Mouse (Mus musculus) right cerebral cortex, postnatal 10 days (tissue): ENCODE measurements around the gene Fam227b.

Experiments used
- DNase-seq, 2 experiments: peaks; one replicate each; pipeline ENCODE4 v3.0.0; 2021; ENCODE audit warnings: low spot score in 2 of 2

The Fam227b gene

DNA sequence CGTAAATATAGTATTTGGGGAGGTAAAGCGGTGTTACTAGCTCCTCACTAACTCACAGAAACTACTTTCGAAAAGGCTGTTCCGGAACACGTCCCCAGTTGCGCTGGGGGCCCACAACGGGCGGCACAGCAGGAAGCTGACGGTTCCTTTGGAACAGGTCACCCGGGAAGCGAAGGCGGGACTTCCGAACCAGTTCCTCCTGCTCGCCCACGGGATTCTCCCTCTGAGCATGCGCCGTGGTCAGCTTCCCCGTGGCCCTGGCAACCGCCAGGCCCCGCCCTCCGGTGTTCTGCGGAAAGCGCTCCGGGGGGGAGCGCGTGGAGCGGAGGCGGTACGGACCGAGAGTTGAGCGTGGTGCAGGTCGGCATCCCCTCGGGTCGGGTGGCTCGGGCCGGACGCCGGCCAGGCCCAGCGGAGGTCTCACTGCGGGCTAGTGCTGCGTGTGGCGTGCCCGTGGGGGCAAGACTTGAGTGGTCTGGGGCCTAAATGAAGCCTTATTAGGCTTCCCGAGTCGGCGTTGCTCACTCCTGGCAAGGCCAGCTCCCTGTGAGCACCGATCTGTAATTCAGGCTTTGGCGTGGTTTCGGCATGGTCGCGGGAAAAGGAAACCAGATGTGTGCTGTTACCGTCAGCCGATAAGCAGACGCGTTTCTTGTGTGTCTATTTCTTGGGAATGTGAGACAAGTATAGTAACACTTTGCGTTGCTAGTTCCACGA is at the start of gene Fam227b, which contains the start of gene Dtwd1:
Fam227b (minus strand) TSS at position 150 of the 717 bp plus-strand sequence.
Dtwd1 (plus strand) TSS at position 287 of the 717 bp plus-strand sequence.
- DNase-seq = peak; percentile 99

DNA sequence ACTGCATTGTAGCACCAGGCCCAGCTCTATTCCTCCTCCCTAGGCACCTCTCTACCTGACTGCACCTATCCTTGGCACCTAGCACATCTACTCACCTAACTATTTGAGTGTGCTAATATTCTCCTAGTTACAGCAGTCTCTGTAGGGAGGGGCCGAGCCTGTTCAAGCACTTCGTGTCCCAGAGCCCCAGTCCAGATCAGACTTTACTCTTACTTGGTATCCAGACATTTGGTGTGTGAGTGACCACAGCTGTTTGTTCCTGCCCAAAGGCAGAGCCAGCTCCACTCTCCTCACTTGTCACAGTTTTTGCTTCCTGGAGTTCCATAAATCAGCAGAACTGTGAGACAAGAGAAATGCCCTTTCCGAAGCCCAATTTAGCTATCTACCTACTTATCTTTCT is 47.2 kb upstream of the Fam227b start:
- no peak for DNase-seq

DNA sequence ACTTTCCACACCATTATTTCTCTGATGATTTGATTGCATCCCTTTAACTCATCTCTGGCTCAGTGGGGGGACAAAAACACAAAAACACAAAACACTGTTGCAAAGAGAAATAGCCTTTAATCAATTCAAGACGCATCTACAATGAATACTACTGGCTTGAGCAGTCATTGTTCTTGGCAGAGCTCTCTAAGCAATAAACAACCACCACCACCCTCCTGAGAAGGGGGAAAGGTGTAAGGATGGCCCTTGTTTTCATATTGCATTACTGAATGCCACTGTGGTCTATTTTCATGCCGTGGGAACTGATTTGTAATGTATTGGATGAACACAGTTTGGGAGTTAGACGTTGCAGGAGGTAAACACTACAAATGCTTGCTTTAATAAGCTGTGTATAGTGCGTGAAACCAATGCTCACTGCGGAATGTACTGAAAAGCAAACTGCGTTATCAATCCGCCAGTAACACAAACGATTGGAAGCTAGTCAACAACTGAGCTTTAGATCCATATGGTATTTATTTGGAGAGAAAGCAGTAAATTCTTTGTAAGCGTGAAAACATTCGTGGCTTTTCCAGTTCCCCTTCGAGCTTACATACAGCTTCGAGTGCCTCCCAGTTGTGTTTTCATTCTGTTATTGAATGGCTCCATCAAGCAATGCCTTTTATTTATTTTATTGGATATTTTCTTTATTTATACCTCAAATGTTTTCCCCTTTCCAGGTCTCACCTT is 44.0 kb upstream of the Fam227b start:
- DNase-seq = no peak

DNA sequence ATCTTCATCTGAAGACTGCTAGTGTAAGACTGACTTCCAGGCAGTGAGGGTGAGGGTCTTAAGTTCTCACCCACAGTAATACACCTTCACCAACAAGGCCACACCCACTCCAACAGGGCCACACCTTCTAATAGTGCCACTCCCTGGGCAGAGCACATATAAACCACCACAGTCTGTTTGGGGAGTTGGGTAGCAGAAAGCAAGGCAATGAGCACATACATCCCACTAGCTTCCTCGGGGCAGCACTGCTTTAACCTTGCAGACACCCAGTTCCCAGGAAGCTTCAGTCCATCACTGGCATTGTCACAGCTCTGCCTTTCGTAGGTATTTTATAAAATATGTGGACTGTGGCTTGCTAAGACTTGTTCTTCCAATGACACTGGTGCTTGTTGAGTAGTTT is 40.3 kb upstream of the Fam227b start:
- no peak for DNase-seq

DNA sequence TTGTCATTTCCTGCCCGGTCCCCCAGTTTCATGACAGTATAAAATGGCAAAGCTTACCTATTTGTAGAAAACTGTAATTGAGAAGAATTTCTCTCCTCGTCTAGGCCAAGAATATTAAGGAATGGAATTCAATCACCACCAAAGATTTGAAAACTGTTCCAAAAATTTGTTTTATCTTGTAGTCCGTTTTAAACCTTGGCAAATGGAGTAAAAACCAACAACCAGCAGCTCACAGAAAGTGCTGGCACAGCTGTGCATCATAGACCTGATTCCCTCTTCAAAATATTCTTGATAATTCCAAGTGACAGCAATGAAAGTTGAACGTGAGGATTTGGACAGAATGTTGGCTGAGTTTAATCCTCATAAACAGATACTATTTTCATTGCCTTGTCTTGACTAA is 39.5 kb upstream of the Fam227b start:
- no peak for DNase-seq

DNA sequence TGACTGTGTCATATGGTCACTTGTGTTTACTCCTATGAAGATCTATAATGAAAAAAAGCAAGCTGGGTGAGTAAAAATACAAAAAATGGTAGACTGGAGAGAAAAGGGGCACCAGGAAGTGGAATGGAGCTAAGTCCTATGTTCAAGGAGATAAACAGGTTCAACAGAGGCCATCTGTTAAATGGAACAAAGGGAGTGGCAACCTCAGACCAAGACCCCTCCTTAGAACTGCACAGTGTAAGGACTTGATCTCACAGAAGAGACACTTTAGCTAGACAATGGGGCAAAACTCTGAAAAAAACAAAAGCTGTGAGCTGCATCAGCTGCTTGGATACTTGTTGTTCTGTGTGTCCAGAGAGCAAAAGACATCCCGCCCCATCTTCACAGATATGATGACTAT is 19.6 kb upstream of the Fam227b start:
- no peak for DNase-seq

DNA sequence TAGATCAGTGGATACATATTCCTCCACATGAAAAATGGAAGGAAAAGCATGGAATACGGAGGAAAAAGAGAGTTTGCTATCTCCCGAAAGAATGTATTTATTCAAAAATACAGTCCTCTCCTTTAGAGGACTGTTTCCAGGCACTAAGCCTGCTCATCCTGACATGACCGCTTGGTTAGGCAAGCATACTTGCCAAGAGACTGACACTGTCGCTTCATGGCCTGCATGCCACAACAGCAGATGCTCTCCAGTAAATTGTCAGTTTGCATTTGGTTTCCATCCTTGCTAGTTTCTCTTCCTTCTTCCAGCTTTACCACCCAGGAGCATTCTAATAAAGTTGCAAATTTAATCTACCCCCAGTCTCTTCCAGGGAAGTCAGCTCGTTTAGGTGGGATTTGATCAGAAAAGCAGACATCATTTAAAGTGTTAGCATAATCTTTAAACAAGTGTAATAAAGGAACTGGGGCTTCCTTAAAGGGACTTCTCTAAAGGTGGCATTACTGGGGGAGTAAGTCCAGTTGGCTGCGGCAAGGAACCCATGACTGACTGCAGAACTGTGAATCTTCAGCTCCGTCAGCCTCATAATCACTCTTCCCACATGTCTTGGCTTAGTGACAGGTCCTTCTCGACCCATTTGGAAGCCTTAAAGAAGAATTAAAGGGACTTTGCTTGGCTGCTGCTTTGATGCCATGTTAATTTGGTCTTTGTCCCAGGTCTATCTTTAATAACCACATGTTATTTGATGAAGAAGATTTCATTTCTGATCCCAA is 15.2 kb upstream of the Fam227b start:
- no peak for DNase-seq

DNA sequence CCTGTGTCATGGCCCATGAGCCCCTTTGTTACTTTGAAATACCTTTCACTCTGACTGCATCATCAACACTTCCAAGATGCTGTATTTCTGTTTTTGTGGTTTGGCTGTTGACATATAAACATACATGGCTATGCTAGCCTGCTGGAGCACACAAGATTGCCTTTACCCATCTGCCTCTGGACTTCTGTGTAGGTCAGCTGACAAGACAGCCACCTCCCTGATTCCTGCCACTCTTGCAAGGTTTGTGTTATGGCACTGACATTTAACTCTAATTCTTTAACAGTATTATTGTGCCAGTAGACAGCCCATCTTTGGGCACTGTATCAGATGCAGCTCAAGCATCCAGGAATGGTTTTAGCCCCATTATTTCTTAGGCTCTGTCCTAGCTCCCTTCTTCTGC is 14.5 kb upstream of the Fam227b start:
- DNase-seq = no peak

DNA sequence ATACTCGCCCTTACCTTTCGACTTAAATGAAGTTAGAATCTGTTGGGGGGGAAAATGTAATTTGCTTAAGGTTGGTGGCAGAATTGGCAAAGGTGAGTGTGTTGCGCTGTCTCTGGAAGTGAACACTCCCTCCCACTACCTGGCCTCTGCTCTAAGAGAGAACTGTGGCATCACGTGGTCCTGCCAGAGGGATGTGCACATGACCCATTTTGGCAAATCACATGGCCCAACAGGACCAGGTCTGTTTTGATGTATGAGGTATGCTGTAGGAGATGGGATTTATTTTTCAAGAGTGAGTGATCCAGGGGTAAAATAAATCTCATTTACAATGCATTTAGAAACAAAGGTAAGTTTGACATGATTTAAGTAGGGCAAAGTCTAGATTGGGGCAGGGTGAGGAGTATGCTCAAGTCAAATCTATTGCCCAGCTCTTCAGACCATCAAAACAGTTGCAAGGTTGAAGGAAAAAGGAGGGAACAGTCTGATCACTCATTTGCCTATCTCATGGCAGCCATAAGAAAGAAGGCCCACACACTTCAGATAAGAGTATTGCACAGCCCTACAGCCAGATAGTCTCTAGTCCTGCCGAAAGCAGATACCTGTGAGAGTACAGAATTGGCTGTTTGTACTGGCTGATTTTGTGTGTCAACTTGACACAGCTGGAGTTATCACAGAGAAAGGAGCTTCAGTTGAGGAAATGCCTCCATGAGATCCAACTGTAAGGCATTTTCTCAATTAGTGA is 13.6 kb upstream of the Fam227b start:
- no peak for DNase-seq

DNA sequence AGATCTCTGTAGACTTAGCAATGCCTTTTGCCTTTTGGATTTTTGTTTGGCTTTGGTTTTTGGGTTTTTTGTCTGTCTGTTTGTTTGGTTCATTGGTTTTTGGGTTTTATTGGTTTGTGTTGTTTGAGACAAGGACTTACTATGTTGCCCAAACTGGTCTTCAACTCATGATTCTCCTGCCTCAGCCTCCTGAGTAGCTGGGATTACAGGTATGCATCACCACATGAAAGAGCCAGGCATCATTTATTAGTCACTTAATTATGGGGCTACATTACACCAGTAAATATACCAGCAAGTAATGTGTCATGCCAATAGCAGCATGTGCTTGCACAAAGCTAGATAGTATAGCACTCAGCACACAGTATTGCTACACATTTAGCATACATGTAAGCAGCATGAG is 4.1 kb downstream of the Fam227b start:
- DNase-seq = no peak

DNA sequence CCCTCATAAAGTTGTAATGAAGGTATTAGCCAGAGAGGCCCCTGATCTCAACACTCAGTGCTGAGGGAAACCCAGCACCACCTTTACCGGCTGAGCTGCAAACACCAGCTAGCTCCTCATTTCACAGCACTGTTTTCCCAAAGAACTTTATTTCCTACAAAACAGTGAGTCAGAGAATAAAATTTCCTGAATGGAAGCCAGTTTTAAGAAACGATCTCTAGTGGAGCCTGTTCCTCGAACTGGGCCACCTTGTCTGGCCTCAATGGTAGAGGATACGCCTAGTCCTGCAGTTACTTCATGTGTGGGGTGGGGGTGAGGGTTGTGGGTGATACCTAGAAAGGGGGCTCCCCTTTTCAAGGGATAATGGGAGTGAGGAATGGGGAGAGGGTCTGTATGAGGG is 57.2 kb downstream of the Fam227b start:
- DNase-seq = no peak

DNA sequence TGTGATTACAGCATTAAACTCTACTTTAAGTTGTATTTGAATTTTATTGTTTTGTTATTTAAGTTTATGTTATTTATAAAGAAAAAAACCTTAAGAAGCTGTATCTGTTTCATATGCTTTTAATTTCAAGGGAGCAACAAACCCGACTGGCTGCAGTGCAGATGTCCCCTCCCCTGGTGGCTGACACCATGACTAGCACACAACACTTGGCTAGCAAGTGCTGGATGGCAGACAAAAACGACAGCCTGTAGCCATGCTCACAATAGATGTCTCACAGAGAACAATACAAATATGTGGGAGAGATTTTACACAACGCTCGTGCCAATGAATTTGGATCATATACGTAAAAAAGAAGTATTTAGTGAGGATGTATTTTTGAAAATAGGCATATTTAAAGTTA is 61.4 kb downstream of the Fam227b start:
- no peak for DNase-seq

DNA sequence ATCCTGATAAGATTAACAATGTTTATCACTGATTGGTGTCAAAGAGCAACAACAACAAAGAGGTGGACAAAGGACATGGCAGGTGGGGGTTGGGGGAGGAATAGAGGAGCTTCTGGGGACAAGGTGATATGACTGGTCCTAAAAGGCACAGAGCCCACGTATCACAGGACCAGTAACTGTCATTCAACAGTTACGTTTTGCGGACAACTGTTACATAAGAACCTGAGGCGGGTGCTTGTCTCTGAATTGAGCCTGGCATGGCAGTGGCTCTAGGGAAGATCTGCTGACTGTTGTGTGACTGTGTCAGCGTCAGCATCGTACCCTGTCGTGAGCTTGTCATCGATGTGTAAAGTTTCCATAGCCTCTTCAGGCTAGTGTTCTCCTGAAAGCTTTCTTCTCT is 65.6 kb downstream of the Fam227b start:
- no peak for DNase-seq

DNA sequence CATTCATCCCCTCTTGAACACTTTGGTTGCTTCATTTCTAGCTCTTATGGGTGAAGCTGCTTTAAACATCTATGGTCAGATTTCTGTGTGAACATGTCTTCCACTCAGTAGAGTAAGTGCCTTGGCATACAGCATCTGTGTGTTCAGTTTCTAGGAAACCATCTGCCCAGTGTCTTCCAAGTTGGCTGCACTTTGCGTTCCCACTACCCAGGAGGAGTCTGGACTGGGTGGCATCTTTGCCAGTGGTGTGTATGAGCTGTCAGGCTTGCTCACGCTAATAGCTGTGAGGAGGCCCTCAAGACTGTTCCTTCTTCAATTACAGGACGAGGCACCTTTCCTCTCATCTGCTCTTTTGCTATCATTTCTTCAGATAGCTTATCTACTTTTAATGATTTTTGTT is 67.5 kb downstream of the Fam227b start:
- DNase-seq = no peak

DNA sequence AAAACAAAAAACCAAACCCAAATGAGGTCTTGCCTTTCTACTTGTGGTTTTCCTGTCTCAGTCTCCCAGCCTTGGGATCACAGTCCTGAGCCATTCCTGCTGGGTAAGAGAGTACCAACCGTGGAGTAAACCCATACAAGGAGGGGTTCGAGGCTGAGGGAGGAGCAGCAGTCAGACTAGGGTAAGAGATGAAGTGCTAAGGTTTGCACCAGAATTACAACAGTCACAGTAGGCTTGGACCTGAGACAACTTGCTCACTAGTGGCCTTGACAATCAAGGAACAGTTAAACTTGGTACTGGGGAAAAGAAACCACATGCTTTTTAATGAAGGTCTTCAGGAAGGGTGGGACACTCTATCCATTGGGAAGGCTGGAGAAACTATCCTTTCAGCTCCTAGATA is 72.7 kb downstream of the Fam227b start:
- no peak for DNase-seq

DNA sequence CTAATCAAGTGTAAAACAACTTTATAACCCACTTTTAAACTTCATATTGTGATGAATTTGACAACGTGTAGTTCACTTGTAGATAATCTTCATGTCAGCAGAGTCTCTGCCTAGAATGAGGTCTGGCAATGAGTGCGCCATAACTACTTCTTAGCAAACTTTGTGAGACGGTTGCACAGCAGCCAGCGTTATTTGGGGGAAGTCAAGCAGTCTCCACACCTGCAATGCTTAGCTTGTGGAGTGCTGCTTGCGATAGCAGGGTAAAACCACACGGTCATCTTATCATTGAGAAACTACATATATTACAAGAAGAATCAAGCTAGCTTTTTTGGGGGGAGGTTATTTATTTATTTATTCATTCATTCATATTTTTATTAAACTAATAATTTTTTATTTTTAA is 75.3 kb downstream of the Fam227b start:
- no peak for DNase-seq

DNA sequence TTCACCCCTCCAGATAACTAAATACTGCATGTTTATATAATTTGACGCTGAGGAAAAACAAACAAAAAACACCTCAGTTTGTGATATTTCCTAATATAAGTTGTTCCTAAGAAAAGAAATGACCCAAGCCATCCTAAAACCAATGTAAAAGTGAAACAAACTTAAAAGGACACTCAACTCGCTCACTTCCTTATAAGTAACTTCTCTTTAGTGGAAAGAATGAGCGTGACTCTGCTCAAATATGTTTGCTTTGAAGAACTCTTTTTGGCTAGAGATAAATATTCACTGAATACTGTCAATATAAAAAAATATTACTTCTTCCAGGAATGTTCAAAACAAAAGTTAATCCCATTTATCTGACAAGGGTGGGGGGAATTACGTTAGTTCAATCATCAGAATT is 78.1 kb downstream of the Fam227b start:
- no peak for DNase-seq

DNA sequence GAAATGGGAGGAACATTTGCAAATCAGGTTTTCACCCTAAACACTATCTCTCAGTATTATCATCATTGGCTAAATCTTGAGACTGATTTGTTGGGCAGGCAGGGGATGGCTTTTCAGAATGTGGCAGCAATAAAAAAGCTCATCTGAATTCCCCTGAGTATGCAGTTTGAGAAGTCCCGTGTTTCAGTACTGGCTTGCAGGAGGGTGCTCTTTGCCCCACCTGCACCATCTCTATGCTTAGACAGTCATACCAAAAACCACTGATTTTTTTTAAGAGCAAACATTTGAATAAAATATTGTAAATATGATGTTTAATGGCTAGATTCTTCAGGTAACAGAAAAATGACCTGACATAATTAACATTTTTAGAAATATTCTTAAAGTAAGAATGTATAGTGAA is 82.1 kb downstream of the Fam227b start:
- DNase-seq = no peak

DNA sequence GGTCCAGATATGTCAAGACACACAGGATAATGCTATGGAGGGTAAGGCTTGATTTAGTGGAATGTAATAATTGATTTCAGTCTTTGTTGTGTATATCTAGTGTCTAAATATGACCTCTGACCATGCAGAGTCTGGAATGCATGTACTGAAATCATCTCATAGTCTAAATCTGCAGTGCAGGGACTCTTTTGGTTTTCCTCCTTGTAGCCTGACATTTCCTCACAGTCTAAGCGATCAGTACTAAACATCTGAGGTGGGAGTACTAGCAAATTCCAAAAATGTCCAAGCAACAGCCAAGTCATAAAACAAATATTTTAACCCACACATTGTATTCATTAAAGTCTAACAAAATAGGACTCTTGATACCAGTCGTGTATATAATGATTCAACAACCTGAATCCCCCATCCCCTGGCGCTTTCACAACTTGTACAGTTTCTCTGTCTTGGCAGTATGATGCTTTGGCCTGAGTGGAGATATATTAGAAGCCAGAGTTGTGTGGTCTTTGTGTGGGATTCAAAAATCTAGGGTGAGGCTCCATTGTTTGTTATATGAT is 86.4 kb downstream of the Fam227b start:
- no peak for DNase-seq

DNA sequence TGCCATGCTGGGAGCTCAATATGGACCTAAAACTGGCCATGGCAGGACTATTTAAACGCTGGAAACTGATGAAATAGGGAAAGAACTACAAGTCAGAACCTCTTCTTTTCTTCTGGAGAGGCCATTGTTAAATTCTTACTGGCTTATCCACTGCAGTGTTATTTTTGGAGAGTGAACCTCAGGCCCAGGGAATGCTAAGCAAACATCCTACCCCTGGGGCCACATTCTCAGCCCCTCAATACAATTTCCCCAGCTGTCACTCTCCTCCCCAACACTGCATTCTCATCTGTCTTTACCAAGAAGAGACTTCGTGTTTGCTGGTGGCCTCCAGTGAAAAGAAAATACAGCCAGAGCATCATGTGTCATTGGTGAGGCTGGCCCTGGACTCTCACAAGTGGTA is 87.0 kb downstream of the Fam227b start:
- DNase-seq = no peak

DNA sequence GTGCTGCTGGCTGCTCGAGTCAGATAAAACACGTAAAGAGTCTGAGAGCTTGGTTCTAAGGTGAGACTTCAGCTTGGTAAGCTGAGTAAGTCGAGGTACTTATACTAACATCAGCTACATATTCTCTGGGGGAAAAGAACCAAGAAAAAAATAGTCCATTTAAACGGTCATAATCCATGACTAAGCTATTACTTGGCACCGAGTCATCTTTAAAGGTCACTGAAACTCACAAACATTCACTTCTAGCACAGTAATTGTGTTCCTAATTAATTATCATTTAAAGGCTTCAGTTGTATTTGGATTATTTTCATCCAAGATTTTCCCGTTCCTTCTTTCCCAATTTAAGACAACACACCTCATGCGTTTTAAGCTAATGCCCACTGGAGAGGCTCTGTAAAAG is 88.9 kb downstream of the Fam227b start:
- DNase-seq = no peak
